In genomic region chr15:77828242-77828641, GRCm38 (mm10) we compare ENCODE assay signal across 11 mouse cellular contexts. TPM values are rescaled to one million over a fixed set of nuclear protein-coding genes. Genes with fewer than 3 reads are reported as not detected.
DNase-seq lines count a peak whose midpoint lies in the region; ATAC-seq and TF ChIP-seq lines count a peak whose summit lies in the region.
"Had no signal": no experiment of that assay in that cellular context is flagged by ENCODE, and none has a peak within 500 bp of the region (broad histone marks: within the 10 kb centered on the region; RNA-seq: fewer than 3 reads in every experiment).

No protein-coding gene starts in this region.

- no peak for TF ChIP-seq CTCF in lung, embryonic 14.5 days (IDR thresholded peaks at IDR 0.05; ENCODE audit: low read depth)

- 79% methylated on average over 12 of the region's 12 CpGs for WGBS in heart, embryonic 14.5 days
- WGBS in lung, embryonic 14.5 days = 72% methylated on average over 12 of the region's 12 CpGs
- WGBS in embryonic facial prominence, embryonic 12.5 days = 90% methylated on average over 11 of the region's 12 CpGs
- 89% methylated on average over 12 of the region's 12 CpGs for WGBS in liver, embryonic 15.5 days (ENCODE audit: insufficient replicate concordance)

- H3K27me3 ChIP-seq in heart, embryonic 14.5 days (ENCODE audit: control insufficient read depth, insufficient read depth, low read length) = no peaks in the 10 kb centered on the region
- H3K27me3 ChIP-seq in lung, embryonic 14.5 days (ENCODE audit: insufficient read depth, low read length) = no peaks in the 10 kb centered on the region
- no peaks in the 10 kb centered on the region for H3K27me3 ChIP-seq in embryonic facial prominence, embryonic 12.5 days
- H3K27me3 ChIP-seq in liver, embryonic 15.5 days = no peaks in the 10 kb centered on the region
- H3K27me3 ChIP-seq: neural tube, embryonic 13.5 days had no signal

- H3K27ac ChIP-seq in heart, embryonic 14.5 days (replicated peaks in 1 of 2; ENCODE audit: control insufficient read depth in 1 of 2, insufficient read depth in 1 of 2, low read depth in 2 of 2, low read length in 2 of 2) = peak overlapping the region; percentile 58 to 62; a peak in 3 of 4 replicates
- peak overlapping the region; percentile 90 for H3K27ac ChIP-seq in lung, embryonic 14.5 days (ENCODE audit: low read depth)
- peak overlapping the region; percentile 71 for H3K27ac ChIP-seq in embryonic facial prominence, embryonic 12.5 days
- 0 out of 2 replicates have a peak overlapping the region, but pooled peaks have one; percentile 29 for H3K27ac ChIP-seq in liver, embryonic 15.5 days (replicated peaks)
- H3K27ac ChIP-seq: neural tube, embryonic 13.5 days had no signal

- H3K4me3 ChIP-seq in heart, embryonic 14.5 days (ENCODE audit: control insufficient read depth in 1 of 2, insufficient read depth in 1 of 2, low read depth in 1 of 2, low read length in 2 of 2) = no peak overlapping the region
- no peak overlapping the region for H3K4me3 ChIP-seq in lung, embryonic 14.5 days (ENCODE audit: low read depth, low read length)
- H3K4me3 ChIP-seq in embryonic facial prominence, embryonic 12.5 days = no peak overlapping the region
- no peak overlapping the region for H3K4me3 ChIP-seq in liver, embryonic 15.5 days (replicated peaks)
- H3K4me3 ChIP-seq: neural tube, embryonic 13.5 days had no signal

- ATAC-seq in heart, embryonic 14.5 days (ENCODE audit: insufficient number of reproducible peaks, insufficient read depth, low FRiP score, low read depth) = no peak
- no peak for ATAC-seq in lung, embryonic 14.5 days (ENCODE audit: insufficient read depth)
- no peak for ATAC-seq in embryonic facial prominence, embryonic 12.5 days (ENCODE audit: insufficient number of reproducible peaks, insufficient read depth, low FRiP score, low TSS enrichment)
- ATAC-seq in liver, embryonic 15.5 days (ENCODE audit: insufficient read depth) = no peak

- no peak for DNase-seq in heart, postnatal 36 days
- no peak for DNase-seq in lung, embryonic 14.5 days
- DNase-seq in lung, postnatal 10 days = no peak
- DNase-seq in adrenal gland, postnatal 14 days = no peak
- DNase-seq in retina, postnatal 1 day = no peak
- DNase-seq: right cerebral cortex, postnatal 4 days; thymus, postnatal 4 days had no signal

- H3K9me3 ChIP-seq in heart, embryonic 14.5 days (ENCODE audit: control insufficient read depth, low read length) = no peaks in the 10 kb centered on the region
- H3K9me3 ChIP-seq in lung, embryonic 14.5 days (ENCODE audit: low read depth, low read length) = no peaks in the 10 kb centered on the region
- no peaks in the 10 kb centered on the region for H3K9me3 ChIP-seq in embryonic facial prominence, embryonic 12.5 days
- H3K9me3 ChIP-seq in liver, embryonic 15.5 days (replicated peaks) = no peaks in the 10 kb centered on the region
- H3K9me3 ChIP-seq: neural tube, embryonic 13.5 days had no signal

- no peak overlapping the region for H3K4me2 ChIP-seq in heart, embryonic 14.5 days (ENCODE audit: low read length)
- peak overlapping the region; percentile 29; the same call in 1 of the 2 replicates for H3K4me2 ChIP-seq in lung, embryonic 14.5 days
- H3K4me2 ChIP-seq in embryonic facial prominence, embryonic 12.5 days (replicated peaks) = no peak overlapping the region
- H3K4me2 ChIP-seq in liver, embryonic 15.5 days = no peak overlapping the region
- H3K4me2 ChIP-seq: neural tube, embryonic 13.5 days had no signal

- peak overlapping the region; percentile 56 for H3K9ac ChIP-seq in heart, embryonic 14.5 days (ENCODE audit: low read length)
- 0 out of 2 replicates have a peak overlapping the region, but pooled peaks have one; percentile 8 for H3K9ac ChIP-seq in lung, embryonic 14.5 days
- H3K9ac ChIP-seq in embryonic facial prominence, embryonic 12.5 days = no peak overlapping the region
- no peak overlapping the region for H3K9ac ChIP-seq in liver, embryonic 15.5 days

- H3K36me3 ChIP-seq in heart, embryonic 14.5 days (ENCODE audit: control insufficient read depth, insufficient read depth, low read length) = peaks cover 33% of the 10 kb centered on the region
- H3K36me3 ChIP-seq in lung, embryonic 14.5 days (ENCODE audit: insufficient read depth) = peaks cover 28% of the 10 kb centered on the region
- H3K36me3 ChIP-seq in embryonic facial prominence, embryonic 12.5 days = no peaks in the 10 kb centered on the region
- peaks cover 27% of the 10 kb centered on the region for H3K36me3 ChIP-seq in liver, embryonic 15.5 days (replicated peaks)
- H3K36me3 ChIP-seq: neural tube, embryonic 13.5 days had no signal

- peaks cover 41 to 72% of the 10 kb centered on the region in 2 experiments for H3K4me1 ChIP-seq in heart, embryonic 14.5 days (ENCODE audit: control insufficient read depth in 2 of 2, insufficient read depth in 2 of 2, low read length in 2 of 2)
- H3K4me1 ChIP-seq in lung, embryonic 14.5 days (ENCODE audit: insufficient read depth) = peaks cover 47% of the 10 kb centered on the region
- peaks cover 18% of the 10 kb centered on the region for H3K4me1 ChIP-seq in embryonic facial prominence, embryonic 12.5 days
- peaks cover 92% of the 10 kb centered on the region for H3K4me1 ChIP-seq in liver, embryonic 15.5 days (replicated peaks)

- intact Hi-C loops in heart, postnatal 36 days (cut with DNase I) = no loop called here

RNA-seq across cellular contexts. Expression of gene Myh9, which starts 13.7 kb away (rescaled TPM):
- 31.0 and 32.8 TPM in 2 replicates for polyA plus RNA-seq in heart, embryonic 14.5 days (2014; fragmentation: Nextera tagmentation; extraction: Ambion mirVana)
- total RNA-seq in heart, postnatal 36 days (2021) = 100 to 1,000 TPM; 105 to 110 TPM
- polyA plus RNA-seq in lung, embryonic 14.5 days (2014; fragmentation: Nextera tagmentation; extraction: Ambion mirVana) = 86.6 and 87.5 TPM in 2 replicates
- polyA plus RNA-seq in embryonic facial prominence, embryonic 12.5 days (2016; fragmentation: Nextera tagmentation; extraction: Ambion mirVana) = 37.3 and 37.9 TPM in 2 replicates
- polyA plus RNA-seq in liver, embryonic 15.5 days (2015; fragmentation: Nextera tagmentation; extraction: Ambion mirVana) = 19.5 and 20.3 TPM in 2 replicates
- total RNA-seq in adrenal gland, postnatal 14 days (2021) = 280 and 301 TPM in 2 replicates

Comparison
In these comparisons a context has a peak if more than half of its experiments do, and no peak if none do; other contexts are left out.
1. H3K27ac ChIP-seq: peak in every context shown above with its lines; median percentile 90 in lung, embryonic 14.5 days; 71 in embryonic facial prominence, embryonic 12.5 days; 60 in heart, embryonic 14.5 days; 29 in liver, embryonic 15.5 days.
2. H3K9ac ChIP-seq: peak in heart, embryonic 14.5 days (single experiment) and lung, embryonic 14.5 days (single experiment); none in embryonic facial prominence, embryonic 12.5 days (single experiment) and liver, embryonic 15.5 days (single experiment).